Mouse (Mus musculus): ENCODE data around the gene Serpina3b. TPM values are rescaled to one million over a fixed set of nuclear protein-coding genes. Genes with fewer than 3 reads are reported as not detected.

The Serpina3b gene
- polyA plus RNA-seq, 1 experiment, result not detected

DNA sequence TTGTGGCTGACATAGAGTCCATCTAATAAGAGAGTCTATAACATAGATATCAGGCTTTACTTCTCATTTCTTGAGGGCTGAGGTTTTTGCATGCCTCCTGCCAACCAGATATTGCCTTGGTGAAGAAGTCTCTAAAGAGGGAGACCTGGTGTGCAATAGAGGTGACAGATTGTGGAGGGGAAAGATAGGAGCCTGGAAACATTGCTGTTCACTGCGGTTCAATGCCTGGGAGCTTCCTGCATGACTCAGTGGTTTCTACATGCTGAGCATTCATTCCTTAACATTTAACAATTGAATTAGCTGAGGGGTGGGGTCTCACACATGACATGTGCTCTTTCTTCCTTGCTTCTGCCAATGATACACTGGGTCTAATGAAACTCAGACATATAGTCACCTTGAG, 4.7 kb upstream of the Serpina3b start:
- no peaks in the 10 kb centered on the region; the same call in 1 of the 2 replicates for H3K4me1 ChIP-seq (ENCODE audit: control insufficient read depth, insufficient read depth, low read length)
- H3K4me3 ChIP-seq (replicated peaks; ENCODE audit: control insufficient read depth, low read depth, low read length), result no peak overlapping the region
- TF ChIP-seq POLR2A (IDR thresholded peaks at IDR 0.05; ENCODE audit: borderline replicate concordance, control insufficient read depth, low read depth, low read length) (no peak), CTCF (IDR thresholded peaks at IDR 0.05; ENCODE audit: control insufficient read depth, insufficient read depth, low read length) (no peak)
- no peak overlapping the region for H3K27ac ChIP-seq (ENCODE audit: control insufficient read depth, insufficient read depth, low read depth, low read length, poor library complexity)
- 7% methylated on average over 1 of the region's 1 CpGs for WGBS

- WGBS, result 72% methylated on average over 2 of the region's 2 CpGs
- Histone ChIP-seq H3K4me1 (ENCODE audit: control insufficient read depth, insufficient read depth, low read length) (no peaks in the 10 kb centered on the region; the same call in 1 of the 2 replicates), H3K27ac (ENCODE audit: control insufficient read depth, insufficient read depth, low read depth, low read length, poor library complexity) (no peak overlapping the region), H3K4me3 (replicated peaks; ENCODE audit: control insufficient read depth, low read depth, low read length) (no peak overlapping the region)
- TF ChIP-seq CTCF (IDR thresholded peaks at IDR 0.05; ENCODE audit: control insufficient read depth, insufficient read depth, low read length) (no peak), POLR2A (IDR thresholded peaks at IDR 0.05; ENCODE audit: borderline replicate concordance, control insufficient read depth, low read depth, low read length) (no peak)
Observed at GRCm38 (mm10) chr12:104123996-104124395, 3.8 kb upstream of the Serpina3b start.

DNA sequence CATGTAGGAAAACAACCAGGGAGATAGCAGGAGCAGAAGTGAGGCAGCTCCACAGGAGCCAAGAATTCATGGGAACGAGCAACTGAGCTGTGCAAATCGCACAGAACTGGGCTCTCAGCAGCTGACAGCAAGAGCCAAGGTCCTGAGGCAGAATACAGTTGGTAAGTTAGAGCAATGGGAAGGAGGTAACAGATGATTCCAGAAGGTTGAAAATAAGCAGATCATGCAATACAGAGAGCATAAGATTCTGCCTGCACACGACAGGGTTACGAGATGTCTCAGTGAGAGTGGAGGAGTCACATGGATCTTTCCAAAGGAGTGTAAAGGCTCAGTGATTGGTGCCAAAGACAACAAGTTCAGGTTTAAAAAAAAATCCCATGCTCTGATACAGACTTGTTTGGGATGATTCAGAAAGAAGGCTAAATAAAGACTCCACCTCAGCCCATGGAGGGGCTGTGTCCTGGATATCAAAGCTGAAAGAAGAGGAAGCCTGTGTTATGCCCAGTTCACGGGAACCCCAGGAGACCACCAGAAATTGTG, 2.7 kb upstream of the Serpina3b start:
- Histone ChIP-seq H3K27ac (ENCODE audit: control insufficient read depth, insufficient read depth, low read depth, low read length, poor library complexity) (no peak overlapping the region), H3K4me3 (replicated peaks; ENCODE audit: control insufficient read depth, low read depth, low read length) (no peak overlapping the region), H3K4me1 (ENCODE audit: control insufficient read depth, insufficient read depth, low read length) (no peaks in the 10 kb centered on the region; the same call in 1 of the 2 replicates)
- no peak for TF ChIP-seq POLR2A (IDR thresholded peaks at IDR 0.05; ENCODE audit: borderline replicate concordance, control insufficient read depth, low read depth, low read length)
- no peak for TF ChIP-seq CTCF (IDR thresholded peaks at IDR 0.05; ENCODE audit: control insufficient read depth, insufficient read depth, low read length)
- WGBS, result 74% methylated on average over 5 of the region's 5 CpGs

DNA sequence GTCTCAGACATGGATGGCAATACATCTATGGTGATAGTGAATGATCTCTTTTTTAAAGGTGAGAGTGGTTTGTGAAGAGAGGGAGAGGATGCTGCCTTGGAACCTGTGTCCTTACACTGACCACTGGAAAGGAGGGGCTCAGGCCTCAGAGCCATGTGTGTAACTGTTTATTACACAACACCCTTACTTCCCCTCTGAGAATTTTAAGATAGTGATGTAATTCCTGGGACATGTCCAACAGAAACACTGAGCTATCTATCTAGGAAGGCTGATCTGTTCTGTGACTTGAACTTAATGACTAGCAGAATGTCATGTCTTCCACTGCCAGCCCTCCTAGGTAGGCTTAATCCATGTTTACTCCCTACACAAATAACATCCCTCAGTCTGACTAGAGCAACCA, 3.2 kb downstream of the Serpina3b start:
- Histone ChIP-seq H3K4me3 (replicated peaks; ENCODE audit: control insufficient read depth, low read depth, low read length) (no peak overlapping the region), H3K4me1 (ENCODE audit: control insufficient read depth, insufficient read depth, low read length) (no peaks in the 10 kb centered on the region), H3K27ac (ENCODE audit: control insufficient read depth, insufficient read depth, low read depth, low read length, poor library complexity) (no peak overlapping the region)
- TF ChIP-seq POLR2A (IDR thresholded peaks at IDR 0.05; ENCODE audit: borderline replicate concordance, control insufficient read depth, low read depth, low read length) (no peak), CTCF (IDR thresholded peaks at IDR 0.05; ENCODE audit: control insufficient read depth, insufficient read depth, low read length) (no peak)

DNA sequence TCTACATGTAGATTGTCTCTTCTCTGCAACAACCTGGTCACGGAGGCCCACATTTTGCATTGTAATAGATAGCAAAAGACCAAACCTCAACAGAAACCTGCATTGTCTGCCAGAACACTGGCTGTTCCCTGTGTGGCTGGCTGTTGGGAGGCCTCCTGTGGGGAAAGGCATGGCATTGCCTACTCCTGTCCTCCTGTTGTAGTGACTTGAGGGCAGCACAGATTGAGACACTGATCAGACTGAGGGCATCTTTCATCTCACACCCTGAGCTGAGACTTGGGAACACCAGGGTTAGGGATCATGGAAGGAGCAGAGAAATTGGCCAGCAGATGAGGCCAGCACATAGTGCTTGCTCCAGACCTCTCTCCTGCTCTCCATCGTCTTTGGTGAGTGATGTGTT, 10.4 kb downstream of the Serpina3b start:
- WGBS, result 74% methylated on average over 2 of the region's 2 CpGs
- H3K4me3 ChIP-seq (replicated peaks; ENCODE audit: control insufficient read depth, low read depth, low read length), result no peak overlapping the region
- H3K4me1 ChIP-seq (ENCODE audit: control insufficient read depth, insufficient read depth, low read length), result no peaks in the 10 kb centered on the region
- TF ChIP-seq POLR2A (IDR thresholded peaks at IDR 0.05; ENCODE audit: borderline replicate concordance, control insufficient read depth, low read depth, low read length) (no peak), CTCF (IDR thresholded peaks at IDR 0.05; ENCODE audit: control insufficient read depth, insufficient read depth, low read length) (no peak)
- no peak overlapping the region for H3K27ac ChIP-seq (ENCODE audit: control insufficient read depth, insufficient read depth, low read depth, low read length, poor library complexity)

DNA sequence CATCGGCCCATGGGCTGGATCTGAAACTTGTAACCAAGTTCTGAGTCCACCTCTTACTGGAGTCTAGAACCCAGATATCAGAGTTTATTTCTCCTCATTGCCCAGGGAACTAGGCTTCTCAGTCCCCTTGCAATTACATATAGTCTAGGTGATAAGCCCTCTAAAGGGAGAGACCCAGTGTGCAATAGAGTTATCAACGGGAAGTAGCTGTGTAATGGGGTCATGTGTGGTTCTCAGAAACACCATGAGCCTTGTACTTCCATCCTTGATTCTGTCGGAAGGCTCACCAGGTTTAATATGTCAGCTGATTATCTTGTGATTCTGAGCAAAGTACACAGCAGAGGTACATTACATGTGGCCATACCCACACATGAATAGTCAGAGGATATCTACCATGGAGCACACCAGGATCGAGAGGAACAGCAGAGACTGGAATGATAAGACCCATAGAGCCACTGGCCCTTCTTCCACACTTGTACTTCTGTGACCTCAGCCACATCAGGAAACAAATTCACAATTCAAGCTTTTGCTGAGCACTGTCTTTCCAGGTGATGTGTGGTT, 12.8 kb downstream of the Serpina3b start:
- 78% methylated on average over 4 of the region's 4 CpGs for WGBS
- H3K4me3 ChIP-seq (replicated peaks; ENCODE audit: control insufficient read depth, low read depth, low read length), result no peak overlapping the region

GRCm38 (mm10) chr12:104141506-104141905, 13.7 kb downstream of the Serpina3b start:
- Histone ChIP-seq H3K4me3 (replicated peaks; ENCODE audit: control insufficient read depth, low read depth, low read length) (no peak overlapping the region), H3K4me1 (ENCODE audit: control insufficient read depth, insufficient read depth, low read length) (no peaks in the 10 kb centered on the region), H3K27ac (ENCODE audit: control insufficient read depth, insufficient read depth, low read depth, low read length, poor library complexity) (no peak overlapping the region)
- 71% methylated on average over 1 of the region's 1 CpGs for WGBS
- TF ChIP-seq CTCF (IDR thresholded peaks at IDR 0.05; ENCODE audit: control insufficient read depth, insufficient read depth, low read length), result no peak
- no peak for TF ChIP-seq POLR2A (IDR thresholded peaks at IDR 0.05; ENCODE audit: borderline replicate concordance, control insufficient read depth, low read depth, low read length)

More for the DNA sequence above, 12.8 kb downstream of the Serpina3b start:
- no peak overlapping the region for H3K27ac ChIP-seq (ENCODE audit: control insufficient read depth, insufficient read depth, low read depth, low read length, poor library complexity)
- no peaks in the 10 kb centered on the region for H3K4me1 ChIP-seq (ENCODE audit: control insufficient read depth, insufficient read depth, low read length)
- no peak for TF ChIP-seq POLR2A (IDR thresholded peaks at IDR 0.05; ENCODE audit: borderline replicate concordance, control insufficient read depth, low read depth, low read length)
- no peak for TF ChIP-seq CTCF (IDR thresholded peaks at IDR 0.05; ENCODE audit: control insufficient read depth, insufficient read depth, low read length)

GRCm38 (mm10) chr12:104142427-104142826, 14.6 kb downstream of the Serpina3b start:
- Histone ChIP-seq H3K27ac (ENCODE audit: control insufficient read depth, insufficient read depth, low read depth, low read length, poor library complexity) (no peak overlapping the region), H3K4me1 (ENCODE audit: control insufficient read depth, insufficient read depth, low read length) (no peaks in the 10 kb centered on the region), H3K4me3 (replicated peaks; ENCODE audit: control insufficient read depth, low read depth, low read length) (no peak overlapping the region)
- TF ChIP-seq CTCF (IDR thresholded peaks at IDR 0.05; ENCODE audit: control insufficient read depth, insufficient read depth, low read length) (no peak), POLR2A (IDR thresholded peaks at IDR 0.05; ENCODE audit: borderline replicate concordance, control insufficient read depth, low read depth, low read length) (no peak)
- WGBS, result 4% methylated on average over 1 of the region's 1 CpGs
